9 mouse cellular contexts compared by ENCODE assay signal in the genomic region with DNA sequence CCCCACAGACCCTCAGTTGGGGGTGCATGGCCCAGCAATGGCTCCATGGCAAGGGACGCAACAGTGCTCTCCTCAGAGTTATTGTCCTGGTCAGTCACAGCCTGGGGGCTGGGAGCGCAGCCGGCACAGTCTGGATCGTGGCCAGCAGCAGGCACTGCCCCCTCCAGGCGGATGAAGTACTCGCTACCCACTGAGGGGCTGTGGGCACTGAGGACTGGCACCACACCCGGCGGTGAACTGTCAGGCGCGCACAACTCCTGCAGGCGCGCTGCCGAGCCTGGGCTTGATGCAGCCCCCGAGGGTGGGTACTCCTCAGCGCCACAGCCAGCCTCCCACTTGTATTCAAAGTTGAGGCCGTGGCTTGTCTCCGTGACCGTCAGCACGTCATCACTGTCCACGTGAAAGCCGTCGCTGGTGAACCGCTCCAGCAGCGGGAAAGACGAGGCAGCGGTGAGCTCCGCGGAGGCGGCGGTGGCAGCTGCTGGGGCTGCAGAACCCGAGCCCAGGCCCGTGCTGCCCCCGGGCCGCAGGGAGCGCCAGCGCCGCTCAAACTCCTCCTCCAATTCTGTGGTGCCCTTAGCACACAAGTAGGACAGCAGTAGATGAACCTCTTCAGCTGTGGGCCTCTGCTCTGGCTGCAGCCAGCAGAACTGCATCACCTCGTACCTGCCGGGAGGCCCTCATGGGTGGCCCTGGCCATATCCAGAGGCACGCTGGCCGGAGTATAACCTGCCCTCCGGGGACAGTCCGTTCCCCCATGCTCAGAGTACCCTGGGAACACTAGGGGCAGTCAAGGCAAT. TPM values are rescaled to one million over a fixed set of nuclear protein-coding genes. Genes with fewer than 3 reads are reported as not detected.
A peak's percentile ranks its signal among the peaks of the same experiment; 100 is the strongest.
DNase-seq lines count a peak whose midpoint lies in the region; ATAC-seq and TF ChIP-seq lines count a peak whose summit lies in the region.
"Had no signal": no experiment of that assay in that cellular context is flagged by ENCODE, and none has a peak within 500 bp of the region (broad histone marks: within the 10 kb centered on the region; RNA-seq: fewer than 3 reads in every experiment).

No protein-coding gene starts in this region.

- WGBS in lung, postnatal 0 days: 46% methylated on average over 43 of the region's 43 CpGs
- 41% methylated on average over 43 of the region's 43 CpGs for WGBS in hindbrain, embryonic 15.5 days

- H3K9ac ChIP-seq in lung, postnatal 0 days (replicated peaks; ENCODE audit: low read depth): no peak overlapping the region
- no peak overlapping the region for H3K9ac ChIP-seq in hindbrain, embryonic 15.5 days

- TF ChIP-seq CTCF in lung, postnatal 0 days (IDR thresholded peaks at IDR 0.05): peak; percentile 51

- H3K4me3 ChIP-seq in lung, postnatal 0 days (ENCODE audit: low read depth, low read length): no peak overlapping the region
- no peak overlapping the region for H3K4me3 ChIP-seq in hindbrain, embryonic 15.5 days
- H3K4me3 ChIP-seq: megakaryocyte, embryonic 14.5 days had no signal

- DNase-seq in adrenal gland, postnatal 14 days: peak; percentile 69
- no peak for DNase-seq in adrenal gland, postnatal 4 days (ENCODE audit: low spot score in 2 of 2)
- DNase-seq in lung, postnatal 0 days (ENCODE audit: low spot score): no peak
- DNase-seq in lung, postnatal 36 days: no peak
- peak; percentile 35 for DNase-seq in neural tube, embryonic 10.5 days (ENCODE audit: extremely low spot score, low spot score)
- no peak for DNase-seq in thymus, postnatal 0 days (ENCODE audit: low spot score)
- DNase-seq in frontal cortex, postnatal 36 days (ENCODE audit: low spot score in 2 of 2): no peak

- 0 out of 2 replicates have a peak, but pooled peaks cover 4% of the 10 kb centered on the region for H3K4me1 ChIP-seq in lung, postnatal 0 days (ENCODE audit: insufficient read depth, low read depth, low read length)
- peaks cover 19% of the 10 kb centered on the region for H3K4me1 ChIP-seq in hindbrain, embryonic 15.5 days (replicated peaks)

- H3K36me3 ChIP-seq in lung, postnatal 0 days (ENCODE audit: insufficient read depth, low read length): no peaks in the 10 kb centered on the region
- H3K36me3 ChIP-seq in hindbrain, embryonic 15.5 days: peaks cover 29% of the 10 kb centered on the region; the same call in 1 of the 2 replicates

- peak; percentile 27; the same call in 1 of the 2 replicates for ATAC-seq in lung, postnatal 0 days
- ATAC-seq in hindbrain, embryonic 15.5 days (ENCODE audit: low FRiP score, low read depth): peak; percentile 21

- no peaks in the 10 kb centered on the region for H3K9me3 ChIP-seq in lung, postnatal 0 days (ENCODE audit: low read length)
- no peaks in the 10 kb centered on the region for H3K9me3 ChIP-seq in hindbrain, embryonic 15.5 days
- H3K9me3 ChIP-seq: megakaryocyte, embryonic 14.5 days had no signal

- no peak overlapping the region for H3K27ac ChIP-seq in lung, postnatal 0 days (ENCODE audit: low read length)
- H3K27ac ChIP-seq in hindbrain, embryonic 15.5 days (replicated peaks): 0 out of 2 replicates have a peak overlapping the region, but pooled peaks have one; percentile 40

- TF ChIP-seq EP300 in lung, postnatal 0 days (IDR thresholded peaks at IDR 0.05): no peak

- no peaks in the 10 kb centered on the region for H3K27me3 ChIP-seq in lung, postnatal 0 days (replicated peaks; ENCODE audit: insufficient read depth, low read length)
- no peaks in the 10 kb centered on the region for H3K27me3 ChIP-seq in hindbrain, embryonic 15.5 days

- H3K4me2 ChIP-seq in lung, postnatal 0 days (replicated peaks; ENCODE audit: low read depth, low read length): peak overlapping the region; percentile 34
- peak overlapping the region; percentile 26 for H3K4me2 ChIP-seq in hindbrain, embryonic 15.5 days

RNA-seq across cellular contexts. Expression of a gene that starts 35.0 kb away (rescaled TPM):
- 13.7 and 15.7 TPM in 2 replicates for total RNA-seq in adrenal gland, postnatal 14 days (2021)
- 10 to 100 TPM; 30.1 to 30.9 TPM for total RNA-seq in adrenal gland, postnatal 4 days (2021)
- polyA plus RNA-seq in lung, postnatal 0 days (2015; fragmentation: Nextera tagmentation; extraction: Ambion mirVana): 1.4 and 1.7 TPM in 2 replicates
- 45.7 and 47.5 TPM in 2 replicates for polyA plus RNA-seq in hindbrain, embryonic 15.5 days (2015; fragmentation: Nextera tagmentation; extraction: Ambion mirVana)
- 0.21 and 0.31 TPM in 2 replicates for polyA plus RNA-seq in thymus, postnatal 0 days (2015; fragmentation: Nextera tagmentation; extraction: Ambion mirVana)

Comparison
In these comparisons a context has a peak if more than half of its experiments do, and no peak if none do; other contexts are left out.
1. DNase-seq: peak in adrenal gland, postnatal 14 days (single experiment) and neural tube, embryonic 10.5 days (single experiment); none in adrenal gland, postnatal 4 days (0 of 2), lung, postnatal 0 days (single experiment), lung, postnatal 36 days (single experiment), thymus, postnatal 0 days (single experiment) and frontal cortex, postnatal 36 days (0 of 2).
2. RNA of a gene that starts 35.0 kb away (polyA plus RNA-seq): 45.7 to 47.5 TPM in hindbrain, embryonic 15.5 days; 1.4 to 1.7 TPM in lung, postnatal 0 days and 0.21 to 0.31 TPM in thymus, postnatal 0 days; every median in the first group is over 10 times any median in the second.